Mouse (Mus musculus) forebrain, embryonic 11.5 days (tissue): ENCODE measurements around the gene Ccdc78. TPM values are rescaled to one million over a fixed set of nuclear protein-coding genes. Genes with fewer than 3 reads are reported as not detected.

Source experiments
- ATAC-seq: fragments of 200-750 bp; cut with Nextera tagmentation; replicated peaks from 2 replicates; pipeline ENCODE4 v1.8.0; 2017; ENCODE audit warnings: moderate TSS enrichment; ENCODE audit not compliant: low FRiP score
- DNase-seq: peaks from one replicate; pipeline ENCODE4 v3.0.0-alpha.2; 2017; ENCODE audit warnings: low spot score
- H3K27ac ChIP-seq: fragments of 300-500 bp; sonication (generic); 2 replicates; pipeline ENCODE4 v1.5.1; 2014; ENCODE audit warnings: low read depth, low read length
- H3K27me3 ChIP-seq: fragments of 300-500 bp; sonication (generic); 2 replicates; pipeline ENCODE4 v1.6.1; 2014; ENCODE audit warnings: mild to moderate bottlenecking, low read length, mixed read lengths; ENCODE audit not compliant: control insufficient read depth, insufficient read depth
- H3K36me3 ChIP-seq: fragments of 300-500 bp; sonication (generic); 2 replicates; pipeline ENCODE4 v1.6.1; 2014; ENCODE audit warnings: mild to moderate bottlenecking, low read length, moderate library complexity, mixed read lengths; ENCODE audit not compliant: control insufficient read depth, insufficient read depth
- H3K4me1 ChIP-seq: fragments of 300-500 bp; sonication (generic); replicated peaks from 2 replicates; pipeline ENCODE4 v1.6.1; 2014; ENCODE audit warnings: low read length, mixed read lengths; ENCODE audit not compliant: control insufficient read depth, insufficient read depth
- H3K4me2 ChIP-seq: fragments of 300-500 bp; sonication (generic); 2 replicates; pipeline ENCODE4 v1.6.1; 2014; ENCODE audit warnings: low read depth, mild to moderate bottlenecking, low read length, moderate library complexity, mixed read lengths; ENCODE audit not compliant: severe bottlenecking
- H3K4me3 ChIP-seq: fragments of 300-500 bp; sonication (generic); 2 replicates; pipeline ENCODE4 v1.5.1; 2014; ENCODE audit warnings: low read depth, low read length
- H3K9ac ChIP-seq: fragments of 300-500 bp; sonication (generic); 2 replicates; pipeline ENCODE4 v1.6.1; 2014; ENCODE audit warnings: low read length
- H3K9me3 ChIP-seq: fragments of 300-500 bp; sonication (generic); 2 replicates; pipeline ENCODE4 v1.6.1; 2016; ENCODE audit warnings: low read length, mixed read lengths; ENCODE audit not compliant: control insufficient read depth
- WGBS: fragments of 180-500 bp; shearing (Covaris S2); extraction: QIAGEN DNeasy Blood & Tissue Kit; methylation state at CpG from one replicate; pipeline ENCODE4 v1.1.7; 2014; 5-methylcytosine and 5-hydroxymethylcytosine counted together
- polyA plus RNA-seq: library from polyadenylated mRNA; unstranded; fragments of >200 nt; fragmentation: Nextera tagmentation; extraction: Ambion mirVana; gene quantifications from 2 replicates; pipeline ENCODE4 v1.2.1, GENCODE M21; 2014

Gene Ccdc78
- polyA plus RNA-seq, 1 experiment from 2014 or later, result 0.47 TPM

DNA sequence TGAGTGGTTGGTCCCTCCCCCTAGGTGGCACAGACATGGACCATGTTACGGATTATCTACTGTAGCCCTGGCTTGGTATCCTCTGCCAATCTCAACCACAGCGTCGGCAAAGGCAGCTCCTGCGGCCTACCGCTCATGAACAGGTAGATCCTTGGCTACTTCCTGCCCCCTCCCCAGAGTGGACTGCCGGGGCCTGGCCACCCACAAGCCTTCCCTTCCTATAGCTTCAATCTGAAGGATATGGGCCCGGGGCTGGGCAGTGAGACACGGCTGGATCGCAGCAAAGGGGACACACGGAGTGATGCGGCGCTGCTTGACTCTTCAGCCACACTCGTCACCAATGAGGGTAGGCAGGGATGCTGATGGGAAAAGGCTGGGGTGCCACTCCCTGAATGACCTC, 40.6 kb downstream of the Ccdc78 start:
- ATAC-seq (no peak), DNase-seq (no peak)
- no peak overlapping the region for H3K27ac ChIP-seq
- H3K4me3 ChIP-seq, result no peak overlapping the region
- H3K4me2 ChIP-seq, result no peak overlapping the region
- no peaks in the 10 kb centered on the region for H3K9me3 ChIP-seq
- peaks cover 9% of the 10 kb centered on the region; the same call in 1 of the 2 replicates for H3K36me3 ChIP-seq
- H3K9ac ChIP-seq, result no peak overlapping the region
- H3K4me1 ChIP-seq, result peaks cover 30% of the 10 kb centered on the region
- WGBS, result 93% methylated on average over 13 of the region's 13 CpGs
- no peaks in the 10 kb centered on the region for H3K27me3 ChIP-seq

DNA sequence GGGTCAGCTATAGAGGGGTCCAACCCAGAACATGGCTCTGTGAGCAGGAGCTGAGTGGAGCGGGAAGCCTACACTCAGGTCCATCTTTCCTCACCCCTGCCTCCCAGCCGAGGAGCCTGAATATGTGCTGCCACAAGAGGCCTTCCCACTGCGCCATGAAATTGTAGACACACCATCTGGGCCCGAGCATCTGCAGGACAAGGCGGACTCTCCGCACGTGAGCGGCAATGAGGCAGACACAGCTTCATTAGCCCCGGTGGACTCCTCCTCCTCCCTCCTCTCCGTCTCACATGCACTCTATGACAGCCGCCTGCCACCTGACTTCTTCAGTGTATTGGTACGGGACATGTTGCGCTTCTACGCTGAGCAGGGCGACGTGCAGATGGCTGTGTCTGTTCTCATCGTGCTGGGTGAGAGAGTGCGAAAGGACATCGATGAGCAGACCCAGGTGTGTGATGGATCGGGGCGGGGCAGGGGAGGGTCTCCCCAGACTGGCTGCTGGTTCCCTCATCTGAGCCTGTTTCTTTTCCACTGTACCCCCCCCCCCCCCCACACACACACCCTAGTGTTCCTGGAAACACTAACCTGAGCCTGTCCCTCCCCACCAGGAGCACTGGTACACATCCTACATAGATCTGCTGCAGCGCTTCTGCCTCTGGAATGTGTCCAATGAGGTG, 41.3 kb downstream of the Ccdc78 start:
- 92% methylated on average over 22 of the region's 22 CpGs for WGBS
- H3K4me3 ChIP-seq, result no peak overlapping the region
- H3K4me1 ChIP-seq, result peaks cover 31% of the 10 kb centered on the region
- no peak overlapping the region; the same call in 1 of the 2 replicates for H3K9ac ChIP-seq
- H3K36me3 ChIP-seq, result peaks cover 9% of the 10 kb centered on the region; the same call in 1 of the 2 replicates
- H3K27me3 ChIP-seq, result no peaks in the 10 kb centered on the region
- H3K9me3 ChIP-seq, result no peaks in the 10 kb centered on the region
- no peak overlapping the region for H3K27ac ChIP-seq
- no peak for ATAC-seq
- no peak overlapping the region for H3K4me2 ChIP-seq
- peak; percentile 49 for DNase-seq

DNA sequence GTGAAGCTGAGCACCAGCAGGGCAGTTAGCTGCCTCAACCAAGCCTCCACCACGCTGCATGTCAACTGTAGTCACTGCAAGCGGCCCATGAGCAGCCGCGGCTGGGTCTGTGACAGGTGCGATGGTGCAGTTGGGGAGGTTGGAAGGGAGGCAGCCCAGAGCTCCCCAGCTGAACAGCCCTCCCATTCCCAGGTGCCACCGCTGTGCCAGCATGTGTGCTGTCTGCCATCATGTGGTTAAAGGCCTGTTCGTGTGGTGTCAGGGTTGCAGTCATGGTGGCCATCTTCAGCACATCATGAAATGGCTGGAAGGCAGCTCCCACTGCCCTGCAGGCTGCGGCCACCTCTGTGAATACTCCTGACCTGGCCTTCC, 41.8 kb downstream of the Ccdc78 start:
- 86% methylated on average over 8 of the region's 8 CpGs for WGBS
- H3K9me3 ChIP-seq, result no peaks in the 10 kb centered on the region
- ATAC-seq (no peak), DNase-seq (peak; percentile 55)
- H3K9ac ChIP-seq, result no peak overlapping the region; the same call in 1 of the 2 replicates
- peak overlapping the region; percentile 52 for H3K4me3 ChIP-seq
- H3K27ac ChIP-seq, result no peak overlapping the region; the same call in 1 of the 2 replicates
- H3K27me3 ChIP-seq, result no peaks in the 10 kb centered on the region
- H3K4me1 ChIP-seq, result peaks cover 31% of the 10 kb centered on the region
- H3K4me2 ChIP-seq, result peak overlapping the region; percentile 86; the same call in 1 of the 2 replicates
- peaks cover 9% of the 10 kb centered on the region; the same call in 1 of the 2 replicates for H3K36me3 ChIP-seq

DNA sequence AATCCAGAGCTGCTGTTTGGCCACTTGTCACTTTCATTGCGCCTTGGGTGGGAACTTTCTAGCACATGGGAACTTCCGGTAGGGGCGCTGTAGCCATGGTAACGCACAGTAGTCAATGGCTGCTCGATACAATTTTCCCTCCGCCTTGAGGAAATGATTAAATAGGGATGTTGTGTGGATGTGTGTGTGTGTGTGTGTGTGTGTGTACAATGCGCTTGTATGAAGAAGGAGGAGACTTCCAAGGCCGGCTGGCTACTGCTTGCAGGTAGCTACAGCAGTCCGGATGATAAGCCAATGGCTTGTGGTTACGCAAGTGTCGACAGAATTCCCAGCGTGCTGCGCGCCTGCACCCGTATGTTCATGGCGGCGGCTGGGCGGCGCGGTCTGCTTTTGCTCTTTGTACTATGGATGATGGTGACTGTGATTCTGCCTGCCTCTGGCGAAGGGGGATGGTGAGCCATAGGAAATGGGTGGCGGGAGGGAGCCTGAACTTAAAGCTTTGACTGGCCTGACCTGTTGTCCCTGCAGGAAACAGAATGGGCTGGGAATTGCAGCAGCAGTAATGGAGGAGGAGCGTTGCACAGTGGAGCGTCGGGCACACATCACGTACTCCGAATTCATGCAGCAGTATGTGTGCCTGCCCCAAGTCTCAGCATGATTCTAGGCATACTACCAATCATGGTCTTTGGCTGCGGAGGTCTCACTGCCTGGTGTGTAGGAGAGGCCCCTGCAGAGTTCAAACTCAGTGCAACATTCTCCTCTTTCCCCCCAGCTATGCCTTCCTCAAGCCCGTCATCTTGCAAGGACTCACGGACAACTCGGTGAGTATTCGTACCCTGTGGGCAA, 42.6 kb downstream of the Ccdc78 start, which contains the start of gene Jmjd8:
Gene Jmjd8 (plus strand): TSS at position 156 of the 846 bp plus-strand sequence.
- peak within 1 kb of the TSS; percentile 52 for H3K4me3 ChIP-seq
- H3K36me3 ChIP-seq, result peaks cover 9% of the 10 kb centered on the region; the same call in 1 of the 2 replicates
- DNase-seq (peak; percentile 85), ATAC-seq (peak; percentile 48)
- H3K9me3 ChIP-seq, result no peaks in the 10 kb centered on the region
- peak within 1 kb of the TSS; percentile 86 for H3K4me2 ChIP-seq
- peaks cover 33% of the 10 kb centered on the region for H3K4me1 ChIP-seq
- peak within 1 kb of the TSS; percentile 79 for H3K9ac ChIP-seq
- no peaks in the 10 kb centered on the region for H3K27me3 ChIP-seq
- under 1% methylated on average over 32 of the region's 32 CpGs for WGBS
- H3K27ac ChIP-seq, result peak within 1 kb of the TSS; percentile 75

DNA sequence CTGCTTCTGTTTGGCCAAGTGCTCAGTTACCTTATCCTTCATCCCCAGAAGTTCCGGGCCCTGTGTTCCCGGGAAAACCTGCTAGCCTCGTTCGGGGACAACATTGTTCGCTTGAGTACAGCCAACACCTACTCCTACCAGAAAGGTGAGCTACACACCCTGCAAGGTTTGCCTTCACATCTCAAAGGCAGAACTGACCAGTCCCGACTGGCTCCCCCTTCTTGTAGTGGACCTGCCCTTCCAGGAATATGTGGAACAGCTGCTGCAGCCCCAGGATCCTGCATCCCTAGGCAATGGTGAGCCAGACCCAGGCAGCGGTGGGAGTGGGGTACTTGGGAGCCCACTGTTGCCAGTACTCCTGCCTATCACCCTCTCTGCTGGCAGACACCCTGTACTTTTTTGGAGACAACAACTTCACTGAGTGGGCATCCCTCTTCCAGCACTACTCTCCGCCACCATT, 43.2 kb downstream of the Ccdc78 start:
- peak; percentile 58 for DNase-seq
- Histone ChIP-seq H3K4me2 (peak overlapping the region; percentile 86), H3K27me3 (no peaks in the 10 kb centered on the region), H3K27ac (peak overlapping the region; percentile 75), H3K36me3 (peaks cover 9% of the 10 kb centered on the region; the same call in 1 of the 2 replicates), H3K9ac (peak overlapping the region; percentile 79), H3K9me3 (no peaks in the 10 kb centered on the region), H3K4me3 (peak overlapping the region; percentile 52), H3K4me1 (peaks cover 34% of the 10 kb centered on the region)
- WGBS, result 47% methylated on average over 8 of the region's 8 CpGs
- no peak for ATAC-seq

DNA sequence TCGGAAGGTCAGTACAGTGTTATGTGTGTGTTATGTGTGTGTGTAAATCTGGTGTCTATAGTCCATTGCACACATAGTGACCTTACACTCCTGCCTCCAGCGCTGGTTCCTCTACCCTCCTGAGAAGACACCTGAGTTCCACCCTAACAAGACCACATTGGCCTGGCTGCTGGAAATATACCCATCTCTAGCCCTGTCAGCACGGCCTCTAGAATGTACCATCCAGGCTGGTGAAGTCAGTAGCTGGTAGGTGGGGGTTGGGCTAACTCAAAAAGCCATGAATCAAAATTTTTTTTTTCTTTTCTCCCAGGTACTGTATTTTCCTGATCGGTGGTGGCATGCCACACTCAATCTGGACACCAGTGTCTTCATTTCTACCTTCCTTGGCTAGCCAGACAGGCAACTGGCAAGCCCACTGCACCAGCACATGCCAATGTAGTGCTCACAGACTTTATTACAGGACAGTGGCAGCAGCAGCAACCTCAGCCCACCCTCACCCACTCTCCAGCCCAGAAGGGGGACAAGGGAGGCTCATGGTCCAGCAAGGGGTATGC, 43.9 kb downstream of the Ccdc78 start:
- peak overlapping the region; percentile 86 for H3K4me2 ChIP-seq
- H3K9ac ChIP-seq, result no peak overlapping the region; the same call in 1 of the 2 replicates
- H3K4me1 ChIP-seq, result peaks cover 37% of the 10 kb centered on the region
- 84% methylated on average over 4 of the region's 4 CpGs for WGBS
- DNase-seq (no peak), ATAC-seq (no peak)
- no peaks in the 10 kb centered on the region for H3K9me3 ChIP-seq
- no peaks in the 10 kb centered on the region for H3K27me3 ChIP-seq
- H3K4me3 ChIP-seq, result peak overlapping the region; percentile 52
- H3K36me3 ChIP-seq, result peaks cover 9% of the 10 kb centered on the region; the same call in 1 of the 2 replicates
- no peak overlapping the region for H3K27ac ChIP-seq

DNA sequence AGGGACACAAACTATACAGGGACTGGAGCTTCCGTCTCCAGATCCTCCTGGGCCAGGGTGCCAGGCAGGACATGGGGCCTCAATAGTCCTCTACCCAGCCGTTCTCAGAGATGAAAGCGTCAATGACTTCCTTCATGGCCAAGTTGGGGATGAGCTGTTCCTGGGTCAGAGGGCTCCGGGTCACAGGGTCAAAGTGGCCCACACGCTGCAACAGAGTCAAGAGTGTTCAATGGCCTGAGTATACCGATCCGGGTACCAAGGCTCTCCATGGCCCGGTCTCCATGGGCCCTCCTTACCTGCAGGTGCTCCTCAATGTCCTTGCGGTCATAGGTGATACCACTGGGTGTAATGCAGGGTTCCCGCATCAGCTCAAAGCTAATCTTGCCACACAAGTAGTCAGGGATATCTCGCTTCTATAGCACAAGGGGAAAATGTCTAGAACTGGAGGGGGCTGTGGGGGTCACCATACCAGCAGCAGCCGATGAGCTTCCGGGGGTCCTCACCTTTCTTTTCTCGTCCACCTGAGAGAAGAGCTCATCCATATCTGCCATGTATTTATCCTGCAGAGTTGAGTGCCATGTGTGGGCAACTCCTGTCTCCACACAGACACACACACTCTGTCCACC, 44.5 kb downstream of the Ccdc78 start:
- Histone ChIP-seq H3K9ac (no peak overlapping the region), H3K36me3 (peaks cover 9% of the 10 kb centered on the region; the same call in 1 of the 2 replicates), H3K4me3 (peak overlapping the region; percentile 83), H3K4me1 (peaks cover 37% of the 10 kb centered on the region), H3K4me2 (no peak overlapping the region), H3K27ac (no peak overlapping the region), H3K9me3 (no peaks in the 10 kb centered on the region), H3K27me3 (no peaks in the 10 kb centered on the region)
- 89% methylated on average over 14 of the region's 14 CpGs for WGBS
- ATAC-seq (no peak), DNase-seq (peak; percentile 55)
